Mouse (Mus musculus): ENCODE data around the gene Rasgrp2. TPM values are rescaled to one million over a fixed set of nuclear protein-coding genes. Genes with fewer than 3 reads are reported as not detected.

Rasgrp2 gene
- total RNA-seq (2023), result 801 TPM

GRCm38 (mm10) chr19:6399285-6400095, at the start of gene Rasgrp2:
Gene Rasgrp2, plus strand, starts transcription at chr19:6399340.

GRCm38 (mm10) chr19:6363411-6364240, 35.5 kb upstream of the Rasgrp2 start, which contains the start of gene Sf1:
Gene Sf1, plus strand, starts transcription at chr19:6363690.

DNA sequence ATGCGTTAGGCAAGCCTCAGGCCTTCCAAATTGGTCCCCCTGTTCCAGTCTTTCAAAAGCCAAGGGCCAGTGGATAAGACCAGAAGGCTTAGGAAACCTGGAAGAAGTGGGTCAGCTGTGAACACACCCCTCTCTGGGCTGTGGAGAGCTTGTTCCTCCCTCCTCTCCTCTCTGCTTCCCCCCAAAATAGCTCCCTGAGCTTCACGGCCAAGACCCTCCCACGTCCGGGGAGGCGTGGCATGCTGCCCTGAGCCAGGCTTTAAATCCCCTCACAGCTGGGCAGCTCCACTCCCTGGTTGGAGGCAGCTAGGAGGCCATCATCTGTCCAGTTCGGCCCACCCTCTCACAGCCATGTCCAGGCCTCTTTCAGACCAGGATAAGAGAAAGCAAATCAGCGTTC, 15.0 kb upstream of the Rasgrp2 start, which contains the start of gene Pygm:
Pygm (plus strand) TSS at position 272 of the 400 bp plus-strand sequence.

DNA sequence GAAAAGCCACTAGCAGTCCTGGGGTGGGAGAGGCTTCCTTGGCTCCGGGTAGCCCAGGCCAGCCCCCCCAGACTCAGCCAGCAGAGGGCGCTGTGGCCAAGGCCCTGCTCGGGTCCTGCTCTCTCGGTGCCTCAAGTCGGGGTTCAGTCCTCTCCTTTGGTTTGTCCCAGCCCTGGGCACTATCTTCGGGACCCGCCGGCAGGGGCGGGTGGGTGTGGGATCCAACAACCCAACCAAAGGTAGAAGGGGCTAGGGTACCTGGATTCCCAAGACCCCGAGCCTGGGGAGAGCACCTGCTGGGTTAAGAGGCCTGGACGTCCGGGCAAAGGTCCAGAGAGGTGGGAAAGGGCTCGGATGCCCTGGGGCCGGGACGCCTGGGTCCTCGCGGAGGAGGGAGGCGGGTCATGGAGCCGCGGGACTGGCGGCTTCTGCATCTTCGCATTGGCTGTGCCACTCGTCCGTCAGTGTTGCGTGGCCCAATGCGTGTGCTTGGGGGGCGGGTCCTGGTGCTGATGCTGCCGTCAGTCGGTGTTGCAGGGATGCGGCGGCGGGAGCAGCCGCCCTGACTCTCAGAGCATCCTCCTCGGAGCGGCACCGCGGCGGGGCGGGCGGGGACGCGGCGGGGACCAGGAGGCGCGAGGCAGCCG, 19.2 kb downstream of the Rasgrp2 start, which contains the start of gene Nrxn2:
Nrxn2 (plus strand) TSS at position 499 of the 647 bp plus-strand sequence.

Other genes starting within 250 kb of the Rasgrp2 start
- not detected for gene Majin, start 215.0 kb upstream of the Rasgrp2 start, total RNA-seq (2023)
- gene Gpha2, start 173.0 kb upstream of the Rasgrp2 start, total RNA-seq (2023), result not detected
- 17.5 TPM for gene Ppp2r5b, start 163.5 kb upstream of the Rasgrp2 start, total RNA-seq (2023)
- gene Atg2a, start 157.7 kb upstream of the Rasgrp2 start, total RNA-seq (2023), result 229 TPM
- gene Ehd1, start 122.6 kb upstream of the Rasgrp2 start, total RNA-seq (2023), result 37.0 TPM
- 4.9 TPM for gene Cdc42bpg, start 92.9 kb upstream of the Rasgrp2 start, total RNA-seq (2023)
- gene Men1, start 64.4 kb upstream of the Rasgrp2 start, total RNA-seq (2023), result 22.2 TPM
- 519 TPM for gene Map4k2, start 58.2 kb upstream of the Rasgrp2 start, total RNA-seq (2023)
- 1,178 TPM for gene Sf1, start 35.6 kb upstream of the Rasgrp2 start, total RNA-seq (2023)
- gene Pygm, start 14.9 kb upstream of the Rasgrp2 start, total RNA-seq (2023), result 47.7 TPM
- gene Nrxn2, start 19.4 kb downstream of the Rasgrp2 start, total RNA-seq (2023), result 0.64 TPM
- gene Slc22a12, start 143.7 kb downstream of the Rasgrp2 start, total RNA-seq (2023), result not detected

Measured in CD4-positive naive resting alpha-beta T cell, adult 76 days (primary cell).